In genomic region chr1:120056236-120056635, GRCm38 (mm10) we compare ENCODE assay signal across 23 mouse cellular contexts. TPM values are rescaled to one million over a fixed set of nuclear protein-coding genes. Genes with fewer than 3 reads are reported as not detected.
DNase-seq lines count a peak whose midpoint lies in the region; ATAC-seq and TF ChIP-seq lines count a peak whose summit lies in the region.
"Had no signal": no experiment of that assay in that cellular context is flagged by ENCODE, and none has a peak within 500 bp of the region (broad histone marks: within the 10 kb centered on the region; RNA-seq: fewer than 3 reads in every experiment).

No protein-coding gene starts in this region.

- H3K27me3 ChIP-seq in cerebellum, adult 2 months (ENCODE audit: control insufficient read depth, insufficient read depth, low read length) = no peaks in the 10 kb centered on the region
- H3K27me3 ChIP-seq: hindbrain, embryonic 13.5 days; limb, embryonic 13.5 days; liver, embryonic 12.5 days; neural tube, embryonic 15.5 days had no signal

- H3K4me1 ChIP-seq in cerebellum, adult 2 months (ENCODE audit: control insufficient read depth, insufficient read depth, low read length) = peaks cover 3% of the 10 kb centered on the region; the same call in 1 of the 2 replicates
- H3K4me1 ChIP-seq: hindbrain, embryonic 13.5 days; liver, embryonic 12.5 days; neural tube, embryonic 15.5 days had no signal

- no peak for TF ChIP-seq CTCF in cerebellum, adult 2 months (IDR thresholded peaks at IDR 0.05; ENCODE audit: borderline replicate concordance, insufficient read depth, low read depth, low read length)

- intact Hi-C loops in heart, postnatal 14 days (cut with DNase I) = no loop called here

- DNase-seq in cerebellum, adult 11-12 months = peak; percentile 47
- no peak for DNase-seq in cerebellum, postnatal 4 days (ENCODE audit: low spot score in 2 of 2)
- DNase-seq in heart, adult 11 months = peak; percentile 79
- DNase-seq in heart, postnatal 14 days = no peak
- peak; percentile 58 to 70 for DNase-seq in cerebellum, adult 2 months
- peak; percentile 60 to 76 for DNase-seq in cerebellum, postnatal 25 days
- no peak for DNase-seq in kidney, postnatal 25 days
- DNase-seq: adrenal gland, postnatal 25 days; heart, postnatal 36 days; kidney, postnatal 14 days; lung, adult 18-20 months had no signal

- no peak for TF ChIP-seq POLR2A in cerebellum, adult 2 months (IDR thresholded peaks at IDR 0.05; ENCODE audit: borderline replicate concordance, insufficient read depth, low read length)

- H3K27ac ChIP-seq in cerebellum, adult 2 months (ENCODE audit: insufficient read depth, low read length) = no peak overlapping the region
- H3K27ac ChIP-seq: forebrain, embryonic 10.5 days; hindbrain, embryonic 13.5 days; layer of hippocampus, adult 2 months; limb, embryonic 13.5 days; liver, embryonic 12.5 days; midbrain, embryonic 10.5 days; neural tube, embryonic 15.5 days had no signal

- H3K4me3 ChIP-seq in cerebellum, adult 2 months (replicated peaks; ENCODE audit: insufficient read depth, low read depth, low read length) = no peak overlapping the region
- H3K4me3 ChIP-seq: forebrain, embryonic 10.5 days; hindbrain, embryonic 13.5 days; layer of hippocampus, adult 2 months; limb, embryonic 13.5 days; liver, embryonic 12.5 days; midbrain, embryonic 10.5 days; neural tube, embryonic 15.5 days had no signal

- ATAC-seq in activated CD4-positive, CD25-positive, alpha-beta regulatory T cell, adult 4 months = no peak
- ATAC-seq: forebrain, embryonic 16.5 days; midbrain, embryonic 16.5 days had no signal

- 11% methylated on average over 7 of the region's 7 CpGs for WGBS in cerebellum, adult 2 months

RNA-seq across cellular contexts. Expression of gene Tmem37, which starts 17.6 kb away (rescaled TPM):
- total RNA-seq in heart, postnatal 14 days (2021) = 1 to 10 TPM; 5.5 to 6.3 TPM
- polyA plus RNA-seq in cerebellum, adult 2 months (2012; rRNA removed) = 1.3 and 2.2 TPM in 2 replicates
- 1 to 10 TPM; 1.4 to 2.5 TPM for polyA plus RNA-seq in activated CD4-positive, CD25-positive, alpha-beta regulatory T cell, adult 4 months (2017; shearing (Covaris generic))

RNA-seq across cellular contexts. Expression of gene Sctr, which starts 49.5 kb away (rescaled TPM):
- under 1 TPM in 1 of 2 experiments, not detected in 1; 0.24 TPM for total RNA-seq in heart, postnatal 14 days (2021)
- polyA plus RNA-seq in cerebellum, adult 2 months (2012; rRNA removed) = 0.19 and 0.25 TPM in 2 replicates
- under 1 TPM in 1 of 2 experiments, not detected in 1; 0.23 TPM for polyA plus RNA-seq in activated CD4-positive, CD25-positive, alpha-beta regulatory T cell, adult 4 months (2017; shearing (Covaris generic))
- total RNA-seq: heart, adult 8-10 months; heart, postnatal 36 days had no signal
- polyA plus RNA-seq: liver, embryonic 12.5 days had no signal

RNA-seq across cellular contexts. Expression of gene Cfap221, which starts 59.2 kb away (rescaled TPM):
- total RNA-seq in heart, postnatal 14 days (2021) = not detected
- 0.08 and 0.14 TPM in 2 replicates for polyA plus RNA-seq in cerebellum, adult 2 months (2012; rRNA removed)
- not detected for polyA plus RNA-seq in activated CD4-positive, CD25-positive, alpha-beta regulatory T cell, adult 4 months (2017; shearing (Covaris generic))
- total RNA-seq: heart, adult 8-10 months; heart, postnatal 36 days had no signal
- polyA plus RNA-seq: heart, embryonic 14.5 days; liver, embryonic 12.5 days had no signal

Comparison
In these comparisons a context has a peak if more than half of its experiments do, and no peak if none do; other contexts are left out.
1. DNase-seq: peak in cerebellum, adult 11-12 months (single experiment), heart, adult 11 months (single experiment), cerebellum, adult 2 months (2 of 2) and cerebellum, postnatal 25 days (2 of 2); none in cerebellum, postnatal 4 days (0 of 2), heart, postnatal 14 days (0 of 2) and kidney, postnatal 25 days (0 of 2).